Mouse (Mus musculus) myocyte (in vitro differentiated cells): Measurements from ENCODE around the gene Aebp2.

ENCODE experiments used
- CEBPB ChIP-seq: IDR thresholded peaks from 2 replicates; pipeline ENCODE4 v1.6.1; 2011; ENCODE audit warnings: mild to moderate bottlenecking, moderate library complexity; ENCODE audit not compliant: poor library complexity, insufficient read depth, severe bottlenecking
- E2F4 ChIP-seq: IDR thresholded peaks from one replicate; pipeline ENCODE4 v1.6.1; 2011; ENCODE audit warnings: mild to moderate bottlenecking, control low read depth, moderate library complexity; ENCODE audit not compliant: insufficient read depth
- MAX ChIP-seq: IDR thresholded peaks from one replicate; pipeline ENCODE4 v1.6.1; 2011; ENCODE audit warnings: low read depth, mild to moderate bottlenecking, control low read depth
- MYOG ChIP-seq, 3 experiments: IDR thresholded peaks; one replicate each; pipeline ENCODE4 v1.6.1; 2011; ENCODE audit warnings: control low read depth in 2 of 3, low read depth in 2 of 3, mild to moderate bottlenecking in 2 of 3; ENCODE audit not compliant: insufficient read length in 2 of 3, control insufficient read depth in 1 of 3, insufficient read depth in 1 of 3
- POLR2A ChIP-seq: IDR thresholded peaks from one replicate; pipeline ENCODE4 v1.6.1; 2011; ENCODE audit warnings: low read depth, mild to moderate bottlenecking, control low read depth, moderate library complexity; ENCODE audit not compliant: insufficient read length
- POLR2AphosphoS2 ChIP-seq: IDR thresholded peaks from one replicate; pipeline ENCODE4 v1.6.1; 2011; ENCODE audit warnings: low read depth, control low read depth; ENCODE audit not compliant: insufficient read length
- SRF ChIP-seq: IDR thresholded peaks from one replicate; pipeline ENCODE4 v1.6.1; 2011; ENCODE audit warnings: low read depth; ENCODE audit not compliant: control insufficient read depth, insufficient read length
- TCF12 ChIP-seq: IDR thresholded peaks from one replicate; pipeline ENCODE4 v1.6.1; 2011; ENCODE audit warnings: mild to moderate bottlenecking, control low read depth; ENCODE audit not compliant: poor library complexity, insufficient read depth, severe bottlenecking
- TCF3 ChIP-seq: IDR thresholded peaks from one replicate; pipeline ENCODE4 v1.6.1; 2011; ENCODE audit warnings: low read depth, control low read depth; ENCODE audit not compliant: insufficient read length
- USF1 ChIP-seq: IDR thresholded peaks from one replicate; pipeline ENCODE4 v1.6.1; 2011; ENCODE audit warnings: low read depth, mild to moderate bottlenecking, control low read depth, moderate library complexity

GRCm38 (mm10) chr6:140684403-140684802, 61.9 kb downstream of the Aebp2 start:
- TF ChIP-seq CEBPB (no peak), POLR2A (no peak), SRF (no peak), MYOG (IDR thresholded peaks at IDR 0.05; ENCODE audit: control insufficient read depth in 1 of 3, insufficient read depth in 1 of 3, insufficient read length in 2 of 3, low read depth in 2 of 3) (no peak), MAX (no peak), E2F4 (no peak), POLR2AphosphoS2 (no peak), USF1 (no peak), TCF12 (no peak), TCF3 (no peak)
